Mouse (Mus musculus) lung, embryonic 15.5 days (tissue): Measurements from ENCODE around the gene Npm1. TPM values are rescaled to one million over a fixed set of nuclear protein-coding genes. Genes with fewer than 3 reads are reported as not detected.
A peak's percentile ranks its signal among the peaks of the same experiment; 100 is the strongest.

Experiments used
- ATAC-seq: fragments of 200-750 bp; cut with Nextera tagmentation; 2 replicates; pipeline ENCODE4 v1.8.0; 2017; ENCODE audit warnings: moderate number of reproducible peaks, borderline replicate concordance; ENCODE audit not compliant: low FRiP score, low TSS enrichment; ENCODE audit errors: extremely low read depth
- H3K27ac ChIP-seq: fragments of 300-500 bp; sonication (generic); 2 replicates; pipeline ENCODE4 v1.5.1; 2015; ENCODE audit warnings: moderate library complexity, mild to moderate bottlenecking, inconsistent platforms
- H3K27me3 ChIP-seq: fragments of 300-500 bp; sonication (generic); 2 replicates; pipeline ENCODE4 v1.6.1; 2015; ENCODE audit warnings: inconsistent platforms
- H3K36me3 ChIP-seq: fragments of 300-500 bp; sonication (generic); 2 replicates; pipeline ENCODE4 v1.6.1; 2015; ENCODE audit warnings: inconsistent platforms
- H3K4me1 ChIP-seq: fragments of 300-500 bp; sonication (generic); 2 replicates; pipeline ENCODE4 v1.6.1; 2015; ENCODE audit warnings: inconsistent platforms
- H3K4me2 ChIP-seq: fragments of 300-500 bp; sonication (generic); 2 replicates; pipeline ENCODE4 v1.6.1; 2015; ENCODE audit warnings: inconsistent platforms, mild to moderate bottlenecking, moderate library complexity
- H3K4me3 ChIP-seq: fragments of 300-500 bp; sonication (generic); 2 replicates; pipeline ENCODE4 v1.5.1; 2015; ENCODE audit warnings: mild to moderate bottlenecking, inconsistent platforms
- H3K9ac ChIP-seq: fragments of 300-500 bp; sonication (generic); 2 replicates; pipeline ENCODE4 v1.6.1; 2015; ENCODE audit warnings: inconsistent platforms
- H3K9me3 ChIP-seq: fragments of 300-500 bp; sonication (generic); 2 replicates; pipeline ENCODE4 v1.6.1; 2016; ENCODE audit warnings: inconsistent platforms
- WGBS: fragments of 180-500 bp; shearing (Covaris S2); methylation state at CpG from one replicate; pipeline ENCODE4 v1.1.7; 2015; 5-methylcytosine and 5-hydroxymethylcytosine counted together
- polyA plus RNA-seq: library from polyadenylated mRNA; unstranded; fragments of >200 nt; fragmentation: Nextera tagmentation; extraction: Ambion mirVana; gene quantifications from 2 replicates; pipeline ENCODE4 v1.2.1, GENCODE M21; 2015

The Npm1 gene
- polyA plus RNA-seq, 1 experiment from 2014 or later, result 921 TPM

DNA sequence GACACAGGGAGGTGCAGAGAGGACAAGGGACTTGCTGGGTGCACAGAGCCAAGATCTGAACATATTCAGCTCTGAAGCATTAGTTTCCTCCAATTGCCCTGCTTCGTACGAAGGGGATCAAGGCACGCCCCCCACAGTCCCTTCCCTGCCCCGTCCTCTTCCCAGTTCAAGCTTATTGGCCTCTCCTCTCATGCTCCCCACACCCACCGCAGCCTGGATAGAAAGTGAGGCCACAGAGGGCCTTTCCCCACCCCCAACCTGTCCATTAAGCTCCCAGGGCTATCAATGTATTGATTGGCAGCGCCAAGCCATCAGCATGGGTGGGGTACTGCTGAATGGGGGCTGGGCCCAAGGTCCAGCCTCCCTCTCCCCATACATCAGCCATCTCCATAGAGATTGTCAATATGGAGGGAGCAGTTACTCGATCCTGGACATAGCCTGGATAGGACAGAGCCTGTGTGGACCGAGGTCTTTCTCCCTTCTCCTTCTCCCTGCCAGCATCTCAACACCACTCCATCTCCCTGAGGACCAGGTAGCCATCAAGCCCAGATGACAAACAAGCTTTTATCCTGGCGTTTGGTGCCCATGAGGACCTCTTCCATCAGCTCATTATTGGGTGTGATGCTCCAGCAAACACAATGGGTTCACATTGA is 23.4 kb downstream of the Npm1 start:
- Histone ChIP-seq H3K4me1 (peaks cover 15% of the 10 kb centered on the region), H3K9ac (no peak overlapping the region), H3K27me3 (peaks cover 6% of the 10 kb centered on the region; the same call in 1 of the 2 replicates), H3K9me3 (no peaks in the 10 kb centered on the region), H3K27ac (no peak overlapping the region), H3K4me3 (no peak overlapping the region), H3K4me2 (no peak overlapping the region), H3K36me3 (no peaks in the 10 kb centered on the region)
- no peak for ATAC-seq
- WGBS, result 78% methylated on average over 9 of the region's 9 CpGs

DNA sequence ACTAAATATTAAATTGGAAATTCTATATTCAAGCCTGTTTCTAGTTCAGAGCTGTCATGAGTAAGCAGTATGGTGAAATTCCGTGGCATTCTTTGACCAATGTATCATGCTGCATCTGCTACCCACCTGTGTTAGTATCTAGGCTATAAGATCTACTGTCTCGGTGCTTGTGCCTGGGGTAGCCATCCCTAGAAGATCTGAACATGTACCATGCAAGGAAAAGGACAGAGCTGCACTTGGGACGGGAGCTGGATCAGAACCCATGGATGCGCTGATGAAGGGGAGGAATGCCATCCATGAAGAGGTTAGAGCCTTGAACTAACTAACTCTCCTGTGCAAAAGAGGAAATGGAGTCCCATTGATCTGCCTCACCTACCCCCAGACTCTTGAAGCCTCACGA is 24.3 kb downstream of the Npm1 start:
- H3K36me3 ChIP-seq, result no peaks in the 10 kb centered on the region
- no peak overlapping the region for H3K4me2 ChIP-seq
- H3K9me3 ChIP-seq, result no peaks in the 10 kb centered on the region
- no peak overlapping the region for H3K9ac ChIP-seq
- H3K4me1 ChIP-seq, result peaks cover 6% of the 10 kb centered on the region
- 86% methylated on average over 5 of the region's 5 CpGs for whole genome bisulfite sequencing
- no peak overlapping the region for H3K27ac ChIP-seq
- ATAC-seq, result no peak
- H3K4me3 ChIP-seq, result no peak overlapping the region
- H3K27me3 ChIP-seq, result no peaks in the 10 kb centered on the region

DNA sequence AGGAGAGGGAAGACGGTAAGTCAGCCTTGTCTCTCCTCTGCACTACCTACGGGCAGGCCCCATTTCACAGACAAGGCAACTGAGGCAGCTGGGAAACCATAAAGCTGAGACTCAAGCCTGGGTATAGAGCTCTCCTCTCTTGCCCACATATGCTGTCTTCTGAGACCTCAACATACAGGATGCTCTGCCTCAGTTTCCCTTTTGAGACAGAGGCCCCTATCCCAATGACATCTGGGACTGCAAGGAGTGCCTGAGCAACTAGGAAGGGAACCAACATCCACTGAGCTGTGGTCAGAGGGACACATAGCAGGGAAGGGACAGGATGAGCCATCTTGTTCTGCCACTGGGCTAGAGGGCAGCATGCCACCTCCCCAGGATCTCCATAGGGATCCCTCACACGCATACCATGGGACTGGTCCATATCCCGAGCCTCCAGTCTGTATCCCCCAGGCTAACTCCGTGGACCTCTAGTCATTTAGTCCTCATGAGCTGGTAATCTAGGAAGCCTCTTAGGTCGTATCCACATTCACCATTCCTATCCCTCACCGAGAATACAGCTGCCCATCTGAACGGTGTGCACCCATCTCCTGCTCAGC is 28.5 kb downstream of the Npm1 start:
- Histone ChIP-seq H3K4me2 (no peak overlapping the region), H3K27ac (no peak overlapping the region), H3K27me3 (no peaks in the 10 kb centered on the region; the same call in 1 of the 2 replicates), H3K36me3 (no peaks in the 10 kb centered on the region), H3K4me3 (no peak overlapping the region), H3K9ac (no peak overlapping the region), H3K4me1 (no peaks in the 10 kb centered on the region), H3K9me3 (no peaks in the 10 kb centered on the region)
- 81% methylated on average over 8 of the region's 8 CpGs for WGBS
- ATAC-seq, result no peak

DNA sequence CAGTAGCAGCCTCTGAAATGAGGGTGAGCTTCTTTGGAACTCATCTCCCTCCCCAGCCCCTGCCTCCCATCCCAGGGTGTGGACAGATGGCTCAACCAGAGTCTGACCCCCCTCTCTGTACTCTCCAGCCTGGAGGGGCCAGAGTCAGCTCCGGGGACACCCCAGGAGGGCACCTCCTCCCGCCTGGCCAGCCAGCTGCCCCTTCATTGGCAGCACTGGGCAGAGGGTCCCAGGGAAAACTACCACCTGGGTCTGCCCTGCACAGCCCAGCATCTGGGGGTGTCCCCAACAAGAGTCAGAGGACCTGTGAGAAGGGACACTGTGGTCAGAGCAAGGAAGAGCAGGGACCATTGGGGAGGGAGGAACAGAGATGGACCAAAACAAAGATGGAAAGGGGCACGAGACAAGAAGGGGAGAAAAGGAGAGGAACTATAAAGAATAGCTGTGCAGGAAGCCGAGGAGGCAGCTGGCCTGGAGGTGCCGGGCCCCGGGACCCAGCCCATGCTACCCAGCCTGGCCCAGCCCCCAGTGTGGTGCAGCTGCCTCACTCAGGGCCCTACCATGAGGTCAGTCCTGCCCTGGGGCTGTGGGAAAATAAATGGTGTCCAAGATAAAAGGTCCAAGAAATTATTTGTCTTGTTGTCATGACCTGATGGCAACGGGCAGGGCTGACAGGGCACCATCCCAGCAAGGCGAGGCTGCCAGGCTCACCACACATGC is 30.2 kb downstream of the Npm1 start:
- WGBS, result 53% methylated on average over 8 of the region's 8 CpGs
- ATAC-seq, result no peak
- no peaks in the 10 kb centered on the region for H3K36me3 ChIP-seq
- H3K27me3 ChIP-seq, result no peaks in the 10 kb centered on the region; the same call in 1 of the 2 replicates
- H3K27ac ChIP-seq, result no peak overlapping the region
- H3K9ac ChIP-seq, result no peak overlapping the region
- no peaks in the 10 kb centered on the region for H3K4me1 ChIP-seq
- H3K4me3 ChIP-seq, result no peak overlapping the region
- no peaks in the 10 kb centered on the region for H3K9me3 ChIP-seq
- no peak overlapping the region for H3K4me2 ChIP-seq

DNA sequence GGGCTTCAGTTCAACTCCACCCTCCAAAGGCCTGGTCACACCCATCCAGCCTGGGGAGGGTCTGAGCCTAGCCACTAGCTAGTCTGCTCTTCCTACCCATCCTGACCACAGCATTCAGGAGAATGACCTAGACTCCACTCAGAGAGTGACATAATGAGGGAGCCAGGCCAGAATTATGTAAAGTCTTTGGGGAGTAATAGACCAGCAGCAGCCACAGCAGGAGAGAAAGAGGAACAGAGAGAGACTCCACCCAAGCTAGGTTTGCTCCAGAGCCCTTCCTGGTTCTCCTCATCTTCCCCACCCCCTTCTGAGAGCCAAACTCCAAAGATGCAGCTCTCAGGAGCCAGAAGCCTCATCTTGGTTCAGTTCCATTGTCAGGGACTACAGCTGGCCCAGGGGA is 35.9 kb downstream of the Npm1 start:
- H3K27me3 ChIP-seq, result peaks cover 10% of the 10 kb centered on the region
- H3K36me3 ChIP-seq, result no peaks in the 10 kb centered on the region
- no peak overlapping the region for H3K27ac ChIP-seq
- no peaks in the 10 kb centered on the region for H3K9me3 ChIP-seq
- no peak for ATAC-seq
- H3K4me2 ChIP-seq, result no peak overlapping the region
- H3K4me1 ChIP-seq, result peaks cover 10% of the 10 kb centered on the region; the same call in 1 of the 2 replicates
- no peak overlapping the region for H3K4me3 ChIP-seq
- H3K9ac ChIP-seq, result no peak overlapping the region

DNA sequence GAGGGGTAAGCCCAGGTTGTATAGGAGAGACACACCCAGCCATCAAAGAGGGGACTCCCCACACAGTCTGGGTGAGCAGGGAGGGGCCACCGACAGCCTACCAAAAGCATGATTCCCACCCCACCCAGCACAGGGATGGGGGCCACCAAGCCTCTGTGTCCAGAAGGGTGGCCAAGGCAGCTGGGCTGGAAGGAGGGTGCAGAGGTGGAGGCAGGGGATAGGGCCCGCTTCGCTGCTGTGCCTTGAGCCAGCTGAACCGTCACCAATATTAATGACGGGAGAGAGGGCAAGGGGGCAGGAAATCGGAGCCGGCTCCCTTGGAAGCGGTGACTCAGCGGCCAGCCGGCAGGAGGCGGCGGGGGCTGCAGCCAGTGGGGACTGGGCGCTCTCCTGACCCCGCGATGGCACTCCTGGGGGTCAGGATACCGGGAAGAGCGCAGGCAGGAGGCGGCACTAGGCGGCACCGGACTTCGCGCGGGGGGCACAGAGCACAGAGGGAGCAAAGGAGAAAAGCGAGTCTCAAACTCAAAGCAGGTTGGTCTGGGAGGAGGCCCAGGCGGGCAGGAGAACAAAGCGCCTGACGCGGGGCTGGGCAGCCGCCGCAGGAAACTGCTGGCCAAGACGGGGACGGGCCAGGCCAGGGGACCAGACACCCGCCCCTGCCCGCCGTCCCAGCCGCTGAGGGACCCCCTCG is 40.3 kb downstream of the Npm1 start:
- no peaks in the 10 kb centered on the region for H3K9me3 ChIP-seq
- H3K27me3 ChIP-seq, result peaks cover 10% of the 10 kb centered on the region; the same call in 1 of the 2 replicates
- H3K9ac ChIP-seq, result peak overlapping the region; percentile 19
- WGBS, result under 1% methylated on average over 37 of the region's 37 CpGs
- H3K36me3 ChIP-seq, result no peaks in the 10 kb centered on the region
- no peak overlapping the region for H3K27ac ChIP-seq
- peaks cover 10% of the 10 kb centered on the region; the same call in 1 of the 2 replicates for H3K4me1 ChIP-seq
- peak overlapping the region; percentile 35 for H3K4me3 ChIP-seq
- peak; percentile 62; the same call in 1 of the 2 replicates for ATAC-seq
- peak overlapping the region; percentile 71 for H3K4me2 ChIP-seq

DNA sequence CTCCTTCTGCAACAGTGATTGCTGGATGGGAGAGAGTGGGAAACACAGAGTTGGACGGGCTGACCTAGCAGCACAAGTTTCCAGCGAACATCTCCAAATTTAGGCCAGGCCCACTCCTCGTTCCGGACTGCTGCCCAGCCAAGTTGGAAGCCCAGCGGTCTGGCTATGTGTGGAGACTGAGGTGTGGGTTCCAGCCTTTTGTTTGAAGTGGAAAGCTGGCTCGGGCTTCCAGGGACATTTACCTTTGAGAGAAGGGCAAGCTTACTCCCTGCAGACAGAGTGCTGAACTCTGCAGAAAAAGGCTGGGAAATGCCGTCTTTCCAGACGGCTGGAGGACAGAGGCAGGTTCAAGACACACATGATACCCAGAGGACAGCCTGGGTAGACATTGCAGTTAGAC is 43.5 kb downstream of the Npm1 start:
- H3K9me3 ChIP-seq, result no peaks in the 10 kb centered on the region
- H3K36me3 ChIP-seq, result no peaks in the 10 kb centered on the region
- no peak overlapping the region for H3K4me2 ChIP-seq
- peaks cover 10% of the 10 kb centered on the region; the same call in 1 of the 2 replicates for H3K27me3 ChIP-seq
- WGBS, result 69% methylated on average over 8 of the region's 8 CpGs
- peaks cover 10% of the 10 kb centered on the region; the same call in 1 of the 2 replicates for H3K4me1 ChIP-seq
- no peak for ATAC-seq
- no peak overlapping the region for H3K4me3 ChIP-seq
- H3K9ac ChIP-seq, result no peak overlapping the region
- H3K27ac ChIP-seq, result no peak overlapping the region

DNA sequence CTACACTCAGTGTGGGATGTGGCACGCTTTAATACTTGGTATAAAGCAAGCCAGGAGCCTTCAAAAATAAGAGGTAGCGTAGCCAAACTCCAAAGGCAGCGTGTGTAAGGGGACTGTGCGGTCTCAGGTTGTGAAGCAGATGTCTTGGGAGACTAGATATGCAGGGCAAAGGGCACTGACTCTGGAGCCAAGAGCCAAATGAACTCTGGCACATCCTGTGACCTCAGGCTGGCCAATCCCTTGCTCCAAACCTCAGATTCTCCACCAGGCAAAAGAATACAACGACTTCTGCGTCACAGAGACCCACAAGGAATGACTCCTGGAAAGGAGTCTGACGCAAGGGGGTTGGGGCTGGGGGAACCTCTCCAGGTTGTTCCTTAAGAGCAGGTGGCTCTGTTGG is 43.9 kb downstream of the Npm1 start:
- Histone ChIP-seq H3K4me1 (peaks cover 10% of the 10 kb centered on the region; the same call in 1 of the 2 replicates), H3K36me3 (no peaks in the 10 kb centered on the region), H3K9me3 (no peaks in the 10 kb centered on the region), H3K4me2 (no peak overlapping the region), H3K9ac (no peak overlapping the region), H3K27ac (no peak overlapping the region), H3K4me3 (no peak overlapping the region), H3K27me3 (peaks cover 10% of the 10 kb centered on the region; the same call in 1 of the 2 replicates)
- no peak for ATAC-seq
- 72% methylated on average over 7 of the region's 7 CpGs for WGBS

DNA sequence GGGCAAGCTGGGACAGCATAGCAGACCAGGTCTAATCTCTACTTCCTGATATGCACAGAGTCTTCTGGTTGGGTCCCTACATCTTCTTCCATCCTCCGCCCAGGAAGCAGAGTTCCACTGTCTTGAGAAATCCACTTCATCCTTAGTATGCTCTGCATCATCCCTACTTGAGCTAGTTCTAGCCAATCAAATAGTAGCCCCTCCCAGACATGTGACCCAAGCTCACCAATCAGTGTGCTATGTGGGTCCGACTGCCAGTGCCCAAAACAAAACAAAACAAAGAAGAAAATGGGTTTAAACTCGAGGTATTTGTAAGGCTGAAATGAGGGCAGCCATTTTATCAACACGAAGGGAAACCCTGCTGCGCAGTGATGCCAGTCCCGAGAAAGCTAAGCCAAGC is 44.5 kb downstream of the Npm1 start:
- WGBS, result 66% methylated on average over 6 of the region's 6 CpGs
- no peaks in the 10 kb centered on the region for H3K36me3 ChIP-seq
- peaks cover 5% of the 10 kb centered on the region; the same call in 1 of the 2 replicates for H3K27me3 ChIP-seq
- H3K4me3 ChIP-seq, result no peak overlapping the region
- ATAC-seq, result no peak
- H3K9me3 ChIP-seq, result no peaks in the 10 kb centered on the region
- no peak overlapping the region for H3K9ac ChIP-seq
- peaks cover 10% of the 10 kb centered on the region; the same call in 1 of the 2 replicates for H3K4me1 ChIP-seq
- H3K27ac ChIP-seq, result no peak overlapping the region
- H3K4me2 ChIP-seq, result no peak overlapping the region

DNA sequence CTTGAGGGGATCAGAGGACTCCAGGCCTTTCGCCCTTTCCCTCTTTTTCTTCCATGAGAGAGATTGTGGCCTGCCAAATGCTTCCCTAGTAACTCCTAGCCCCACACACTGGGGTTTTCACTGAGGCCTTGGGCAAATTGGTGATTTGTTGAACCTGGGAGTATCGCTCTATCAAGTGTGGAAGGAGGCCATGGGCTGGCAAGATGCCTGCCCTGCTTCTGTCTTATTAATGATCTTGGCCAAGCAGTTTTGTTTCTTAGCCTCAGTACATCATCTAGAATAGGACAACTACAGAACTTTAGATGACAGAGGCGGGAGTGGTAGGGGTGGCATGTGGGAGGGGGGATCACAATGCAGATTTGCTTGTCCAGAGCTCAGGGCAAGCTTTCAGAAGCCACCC is 47.2 kb downstream of the Npm1 start:
- no peaks in the 10 kb centered on the region for H3K36me3 ChIP-seq
- H3K27ac ChIP-seq, result no peak overlapping the region
- WGBS, result 68% methylated on average over 3 of the region's 3 CpGs
- H3K27me3 ChIP-seq, result no peaks in the 10 kb centered on the region
- no peaks in the 10 kb centered on the region for H3K4me1 ChIP-seq
- H3K9me3 ChIP-seq, result no peaks in the 10 kb centered on the region
- H3K4me2 ChIP-seq, result no peak overlapping the region
- no peak overlapping the region for H3K9ac ChIP-seq
- no peak overlapping the region for H3K4me3 ChIP-seq
- ATAC-seq, result no peak

DNA sequence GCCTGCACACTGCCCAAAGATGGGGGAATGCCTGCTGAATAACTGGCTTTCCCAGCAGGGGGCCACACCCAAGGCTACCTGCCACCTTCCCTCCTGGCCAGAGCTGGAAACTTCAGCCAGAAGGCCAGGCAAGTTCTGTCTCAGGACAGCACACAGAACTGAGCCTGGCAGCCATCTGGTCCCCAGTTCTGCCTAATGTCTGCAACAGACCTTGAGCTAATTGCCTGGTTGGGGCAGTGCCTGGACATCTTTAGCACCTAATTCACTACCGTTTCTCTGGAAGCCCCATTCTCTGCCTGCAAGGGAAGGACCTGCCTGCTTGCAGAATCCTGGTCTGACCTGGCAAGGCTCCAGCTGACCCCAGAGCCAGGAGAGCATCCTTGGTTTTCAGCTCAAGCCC is 50.6 kb downstream of the Npm1 start:
- H3K4me1 ChIP-seq, result no peaks in the 10 kb centered on the region
- ATAC-seq, result no peak
- no peaks in the 10 kb centered on the region for H3K36me3 ChIP-seq
- 19% methylated on average over 1 of the region's 1 CpGs for WGBS
- no peak overlapping the region for H3K27ac ChIP-seq
- H3K4me2 ChIP-seq, result no peak overlapping the region
- H3K9ac ChIP-seq, result no peak overlapping the region
- H3K4me3 ChIP-seq, result no peak overlapping the region
- H3K9me3 ChIP-seq, result no peaks in the 10 kb centered on the region
- H3K27me3 ChIP-seq, result no peaks in the 10 kb centered on the region; the same call in none of the 2 replicates
